Mouse (Mus musculus) heart, embryonic 11.5 days (tissue): ENCODE measurements at regions not wholly inside any gene's neighbourhood (a gene's known extent, or its start where the extent isn't known, plus 50 kb on each side); places are given as distances from the start of the nearest gene placed in this dataset.

ENCODE experiments used
- ATAC-seq: fragments of 200-750 bp; cut with Nextera tagmentation; replicated peaks from 2 replicates; pipeline ENCODE4 v1.8.0; 2017; ENCODE audit warnings: moderate library complexity; ENCODE audit not compliant: insufficient number of reproducible peaks, low FRiP score, low TSS enrichment
- H3K27ac ChIP-seq: fragments of 300-500 bp; sonication (generic); 2 replicates; pipeline ENCODE4 v1.5.1; 2014; ENCODE audit warnings: mild to moderate bottlenecking, low read depth, low read length
- H3K27me3 ChIP-seq: fragments of 300-500 bp; sonication (generic); 2 replicates; pipeline ENCODE4 v1.6.1; 2014; ENCODE audit warnings: mild to moderate bottlenecking, low read length, mixed read lengths; ENCODE audit not compliant: control insufficient read depth, insufficient read depth
- H3K36me3 ChIP-seq: fragments of 300-500 bp; sonication (generic); 2 replicates; pipeline ENCODE4 v1.6.1; 2014; ENCODE audit warnings: mild to moderate bottlenecking, low read length, moderate library complexity, mixed read lengths; ENCODE audit not compliant: control insufficient read depth, insufficient read depth
- H3K4me1 ChIP-seq: fragments of 300-500 bp; sonication (generic); 2 replicates; pipeline ENCODE4 v1.6.1; 2014; ENCODE audit warnings: low read length; ENCODE audit not compliant: control insufficient read depth, insufficient read depth
- H3K4me2 ChIP-seq: fragments of 300-500 bp; sonication (generic); 2 replicates; pipeline ENCODE4 v1.6.1; 2014; ENCODE audit warnings: mild to moderate bottlenecking, moderate library complexity
- H3K4me3 ChIP-seq: fragments of 300-500 bp; sonication (generic); 2 replicates; pipeline ENCODE4 v1.5.1; 2014; ENCODE audit warnings: low read depth, low read length
- H3K9ac ChIP-seq: fragments of 300-500 bp; sonication (generic); 2 replicates; pipeline ENCODE4 v1.6.1; 2014; ENCODE audit warnings: mild to moderate bottlenecking, low read depth, low read length, moderate library complexity
- H3K9me3 ChIP-seq: fragments of 300-500 bp; sonication (generic); replicated peaks from 2 replicates; pipeline ENCODE4 v1.6.1; 2016; ENCODE audit warnings: low read length; ENCODE audit not compliant: control insufficient read depth
- WGBS: fragments of 180-500 bp; shearing (Covaris S2); extraction: QIAGEN DNeasy Blood & Tissue Kit; methylation state at CpG from one replicate; pipeline ENCODE4 v1.1.7; 2014; ENCODE audit not compliant: insufficient replicate concordance; 5-methylcytosine and 5-hydroxymethylcytosine counted together

DNA sequence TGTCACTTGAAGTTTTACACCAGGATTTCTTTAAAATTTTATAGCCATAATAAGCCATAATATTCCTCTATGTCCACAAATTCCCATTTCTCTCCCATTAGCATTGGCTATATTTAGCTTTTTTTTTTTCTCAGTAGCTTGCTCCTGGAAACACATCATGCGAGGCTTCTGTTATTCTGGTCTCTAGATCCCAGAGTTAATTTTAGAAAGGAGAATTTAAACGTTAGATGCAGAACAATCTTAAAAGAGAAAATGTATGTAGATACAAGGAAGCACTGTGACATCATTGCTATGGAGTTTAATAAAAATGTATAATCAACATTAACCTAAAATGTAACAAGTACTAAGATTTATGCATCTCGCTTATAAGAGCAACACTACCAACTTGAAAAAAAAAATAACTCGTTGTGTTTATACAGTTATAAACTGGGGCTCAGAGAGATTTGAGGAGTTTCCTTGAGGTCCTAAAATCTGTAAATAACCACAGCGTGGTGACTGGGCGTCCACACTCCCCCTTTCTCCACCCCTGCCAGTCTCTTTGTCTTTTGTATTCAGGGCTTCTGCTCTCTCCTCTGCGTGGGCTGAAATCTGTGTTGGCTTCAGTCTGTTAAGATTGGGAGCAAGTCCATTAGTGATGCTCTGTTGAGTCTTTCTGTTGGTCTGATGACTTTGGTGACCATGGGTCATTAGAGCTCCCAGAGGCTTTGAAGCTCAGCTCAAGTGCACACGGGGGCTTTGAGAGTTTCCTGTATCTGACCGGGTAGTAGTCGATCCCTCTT, 188.8 kb downstream of the Dusp6 start:
- ATAC-seq: no peak
- Histone ChIP-seq H3K27ac (no peak overlapping the region), H3K4me1 (peaks cover 3% of the 10 kb centered on the region; the same call in 1 of the 2 replicates), H3K4me2 (no peak overlapping the region), H3K36me3 (no peaks in the 10 kb centered on the region), H3K9ac (no peak overlapping the region), H3K27me3 (no peaks in the 10 kb centered on the region), H3K4me3 (no peak overlapping the region), H3K9me3 (no peaks in the 10 kb centered on the region)
- WGBS: 48% methylated on average over 10 of the region's 10 CpGs

DNA sequence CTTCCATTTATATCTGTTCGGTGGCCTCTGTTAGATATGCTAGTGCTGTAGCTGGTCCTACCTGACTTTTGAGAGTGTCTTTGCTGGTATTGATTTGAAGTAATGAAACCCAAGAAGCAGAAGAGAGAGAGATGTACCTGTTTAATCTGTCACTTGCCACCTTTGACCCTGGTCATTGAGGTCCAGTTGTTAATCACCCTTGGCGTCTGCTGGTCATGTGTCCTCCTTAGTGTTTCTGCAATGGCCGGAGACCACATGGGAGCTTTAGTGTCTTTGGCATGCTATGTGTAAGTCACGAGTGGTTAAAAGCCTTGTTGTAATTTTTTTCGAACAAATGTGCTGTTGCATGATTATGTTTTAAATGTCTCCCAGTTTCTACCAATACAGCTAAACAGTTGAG, 193.1 kb downstream of the Dusp6 start:
- Histone ChIP-seq H3K27ac (no peak overlapping the region), H3K4me2 (no peak overlapping the region), H3K9ac (no peak overlapping the region), H3K4me3 (no peak overlapping the region), H3K9me3 (no peaks in the 10 kb centered on the region), H3K27me3 (no peaks in the 10 kb centered on the region), H3K36me3 (no peaks in the 10 kb centered on the region), H3K4me1 (peaks cover 10% of the 10 kb centered on the region)
- 87% methylated on average over 5 of the region's 5 CpGs for WGBS
- no peak for ATAC-seq

GRCm38 (mm10) chr10:99458047-99458446, 195.0 kb downstream of the Dusp6 start:
- H3K27ac ChIP-seq: no peak overlapping the region
- 60% methylated on average over 3 of the region's 3 CpGs for WGBS
- no peak for ATAC-seq

DNA sequence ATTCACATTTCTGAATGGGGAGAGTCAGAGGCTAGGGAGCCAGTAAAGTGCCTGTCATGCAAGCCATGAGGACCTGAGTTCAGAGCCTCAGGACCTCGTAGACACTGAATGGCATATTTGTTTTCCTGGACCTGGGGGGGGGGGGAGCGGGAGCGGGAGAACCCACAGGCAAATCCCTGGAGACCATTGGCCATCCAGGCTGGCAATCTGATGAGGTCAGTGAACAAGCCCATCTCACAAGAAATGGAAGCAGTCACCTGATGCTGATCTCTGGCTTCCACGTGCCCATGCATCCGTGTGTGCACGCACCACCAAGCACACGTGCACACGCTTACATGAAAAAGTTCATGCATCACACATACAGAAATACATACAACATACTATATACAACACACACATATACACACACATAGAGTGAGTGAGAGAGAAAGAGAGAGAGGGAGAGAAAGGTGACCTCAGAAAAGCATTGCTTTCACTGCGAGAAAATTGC, 196.2 kb downstream of the Dusp6 start:
- no peak overlapping the region for H3K4me3 ChIP-seq
- H3K27me3 ChIP-seq: no peaks in the 10 kb centered on the region
- H3K36me3 ChIP-seq: no peaks in the 10 kb centered on the region
- ATAC-seq: no peak
- no peak overlapping the region for H3K27ac ChIP-seq
- H3K4me2 ChIP-seq: no peak overlapping the region
- WGBS: 76% methylated on average over 9 of the region's 9 CpGs
- no peak overlapping the region for H3K9ac ChIP-seq
- no peaks in the 10 kb centered on the region for H3K9me3 ChIP-seq
- peaks cover 7% of the 10 kb centered on the region for H3K4me1 ChIP-seq

More at GRCm38 (mm10) chr10:99458047-99458446, 195.0 kb downstream of the Dusp6 start:
- H3K4me3 ChIP-seq: no peak overlapping the region
- H3K27me3 ChIP-seq: no peaks in the 10 kb centered on the region
- H3K9me3 ChIP-seq: no peaks in the 10 kb centered on the region
- H3K36me3 ChIP-seq: no peaks in the 10 kb centered on the region
- peaks cover 7% of the 10 kb centered on the region for H3K4me1 ChIP-seq
- H3K4me2 ChIP-seq: no peak overlapping the region
- H3K9ac ChIP-seq: no peak overlapping the region

GRCm38 (mm10) chr10:99459823-99460361, 196.9 kb downstream of the Dusp6 start:
- Histone ChIP-seq H3K36me3 (no peaks in the 10 kb centered on the region), H3K4me1 (peaks cover 7% of the 10 kb centered on the region), H3K4me2 (0 out of 2 replicates have a peak overlapping the region, but pooled peaks have one; percentile 23), H3K9ac (no peak overlapping the region), H3K9me3 (no peaks in the 10 kb centered on the region), H3K4me3 (no peak overlapping the region), H3K27ac (0 out of 2 replicates have a peak overlapping the region, but pooled peaks have one; percentile 24), H3K27me3 (no peaks in the 10 kb centered on the region)
- 44% methylated on average over 10 of the region's 10 CpGs for WGBS
- no peak for ATAC-seq

- no peaks in the 10 kb centered on the region for H3K27me3 ChIP-seq
- H3K4me1 ChIP-seq: peaks cover 7% of the 10 kb centered on the region
- peak overlapping the region; percentile 73 for H3K4me2 ChIP-seq
- H3K9ac ChIP-seq: peak overlapping the region; percentile 65
- 2% methylated on average over 17 of the region's 17 CpGs for WGBS
- H3K4me3 ChIP-seq: peak overlapping the region; percentile 29
- no peaks in the 10 kb centered on the region for H3K9me3 ChIP-seq
- peak; percentile 61 for ATAC-seq
- peak overlapping the region; percentile 60 for H3K27ac ChIP-seq
- H3K36me3 ChIP-seq: no peaks in the 10 kb centered on the region
Measured at GRCm38 (mm10) chr10:99460847-99461445, 197.9 kb downstream of the Dusp6 start.

DNA sequence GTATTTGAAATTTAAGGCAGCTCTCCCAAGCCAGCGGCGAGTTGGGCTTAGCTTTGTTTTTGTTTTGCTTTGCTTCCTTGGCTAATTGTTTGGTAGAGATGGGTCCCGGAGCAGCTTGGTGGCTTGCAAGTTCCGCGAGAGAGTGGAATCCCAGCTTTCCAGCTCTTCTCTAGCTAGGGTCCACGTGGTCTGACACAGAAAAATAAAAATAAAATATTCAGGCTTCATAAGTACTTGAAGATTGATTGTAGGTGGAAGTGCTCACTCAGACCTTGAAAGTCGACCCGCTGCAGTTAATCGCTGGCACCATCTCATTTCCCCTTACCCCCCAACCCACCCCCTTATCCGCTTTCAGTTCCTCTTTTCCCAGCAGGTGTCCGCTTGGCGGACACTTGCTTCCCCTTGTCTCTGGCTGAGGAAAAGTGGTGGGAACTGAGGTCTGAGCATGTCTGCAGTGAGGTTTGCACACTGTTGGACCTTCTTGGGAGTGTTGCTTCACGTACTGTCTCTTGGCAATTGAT, 198.5 kb downstream of the Dusp6 start:
- H3K4me3 ChIP-seq: peak overlapping the region; percentile 29
- peak overlapping the region; percentile 73 for H3K4me2 ChIP-seq
- H3K9me3 ChIP-seq: no peaks in the 10 kb centered on the region
- H3K36me3 ChIP-seq: no peaks in the 10 kb centered on the region
- WGBS: 3% methylated on average over 13 of the region's 13 CpGs
- H3K4me1 ChIP-seq: peaks cover 7% of the 10 kb centered on the region
- H3K9ac ChIP-seq: peak overlapping the region; percentile 65
- H3K27me3 ChIP-seq: no peaks in the 10 kb centered on the region
- peak overlapping the region; percentile 60 for H3K27ac ChIP-seq
- ATAC-seq: 0 out of 2 replicates have a peak, but pooled peaks have one; percentile 10

DNA sequence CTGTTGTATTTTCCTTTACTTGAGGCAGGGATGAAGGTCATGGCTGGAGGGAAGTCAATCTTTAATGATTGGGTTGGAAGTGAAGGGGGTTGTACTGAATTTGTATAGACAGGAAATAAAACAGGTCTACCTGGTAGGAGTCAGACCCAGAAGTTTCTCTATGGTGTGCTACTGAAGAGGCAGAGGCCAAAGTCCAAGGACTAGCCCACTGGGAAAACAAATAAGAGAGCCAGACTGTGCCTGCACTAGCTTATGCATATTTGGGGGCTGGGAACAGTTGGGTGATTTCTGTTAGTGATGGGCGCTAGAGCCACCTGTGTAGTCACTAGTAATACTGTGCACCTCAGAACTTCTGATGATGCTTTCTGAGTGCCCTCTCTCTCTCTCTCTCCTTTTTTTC, 203.7 kb downstream of the Dusp6 start:
- H3K9ac ChIP-seq: no peak overlapping the region
- no peak overlapping the region for H3K27ac ChIP-seq
- H3K9me3 ChIP-seq: no peaks in the 10 kb centered on the region
- H3K27me3 ChIP-seq: no peaks in the 10 kb centered on the region
- no peaks in the 10 kb centered on the region; the same call in 1 of the 2 replicates for H3K4me1 ChIP-seq
- WGBS: 82% methylated on average over 1 of the region's 1 CpGs
- no peak overlapping the region for H3K4me2 ChIP-seq
- no peak overlapping the region for H3K4me3 ChIP-seq
- ATAC-seq: no peak
- H3K36me3 ChIP-seq: no peaks in the 10 kb centered on the region
